Mouse (Mus musculus) stomach, embryonic 16.5 days (tissue): Measurements from ENCODE around the gene Slc31a1. TPM values are rescaled to one million over a fixed set of nuclear protein-coding genes. Genes with fewer than 3 reads are reported as not detected.

Experiments used
- ATAC-seq: fragments of 200-750 bp; cut with Nextera tagmentation; 2 replicates; pipeline ENCODE4 v1.8.0; 2017; ENCODE audit warnings: moderate number of reproducible peaks, moderate TSS enrichment; ENCODE audit not compliant: insufficient read depth, low FRiP score
- H3K27ac ChIP-seq: fragments of 300-500 bp; sonication (generic); 2 replicates; pipeline ENCODE4 v1.5.1; 2014; ENCODE audit warnings: low read length
- H3K27me3 ChIP-seq: fragments of 300-500 bp; sonication (generic); 2 replicates; pipeline ENCODE4 v1.6.1; 2014; ENCODE audit warnings: low read length, control low read depth, mixed read lengths; ENCODE audit not compliant: control insufficient read depth, insufficient read depth
- H3K36me3 ChIP-seq: fragments of 300-500 bp; sonication (generic); 2 replicates; pipeline ENCODE4 v1.6.1; 2014; ENCODE audit warnings: low read length; ENCODE audit not compliant: control insufficient read depth, insufficient read depth
- H3K4me1 ChIP-seq: fragments of 300-500 bp; sonication (generic); 2 replicates; pipeline ENCODE4 v1.6.1; 2014; ENCODE audit warnings: low read length, control low read depth, mixed read lengths; ENCODE audit not compliant: control insufficient read depth, insufficient read depth
- H3K4me2 ChIP-seq: fragments of 300-500 bp; sonication (generic); 2 replicates; pipeline ENCODE4 v1.6.1; 2014; ENCODE audit warnings: low read depth, low read length, mixed read lengths
- H3K4me3 ChIP-seq: fragments of 300-500 bp; sonication (generic); replicated peaks from 2 replicates; pipeline ENCODE4 v1.5.1; 2014; ENCODE audit warnings: mild to moderate bottlenecking, low read length
- H3K9ac ChIP-seq: fragments of 300-500 bp; sonication (generic); 2 replicates; pipeline ENCODE4 v1.6.1; 2014; ENCODE audit warnings: low read length
- H3K9me3 ChIP-seq: fragments of 300-500 bp; sonication (generic); replicated peaks from 2 replicates; pipeline ENCODE4 v1.6.1; 2016; ENCODE audit warnings: low read length, control low read depth; ENCODE audit not compliant: control insufficient read depth
- WGBS: fragments of 180-500 bp; shearing (Covaris S2); extraction: QIAGEN DNeasy Blood & Tissue Kit; methylation state at CpG from one replicate; pipeline ENCODE4 v1.1.7; 2014; 5-methylcytosine and 5-hydroxymethylcytosine counted together
- polyA plus RNA-seq: library from polyadenylated mRNA; unstranded; fragments of >200 nt; fragmentation: Nextera tagmentation; extraction: Ambion mirVana; gene quantifications from 2 replicates; pipeline ENCODE4 v1.2.1, GENCODE M21; 2015

The Slc31a1 gene
- polyA plus RNA-seq, 1 experiment from 2014 or later = 62.9 TPM

GRCm38 (mm10) chr4:62430678-62431077 lies 70.2 kb downstream of the Slc31a1 start:
- Histone ChIP-seq H3K9me3 (no peaks in the 10 kb centered on the region), H3K4me1 (no peaks in the 10 kb centered on the region), H3K4me2 (no peak overlapping the region), H3K27ac (no peak overlapping the region), H3K27me3 (no peaks in the 10 kb centered on the region), H3K9ac (no peak overlapping the region), H3K4me3 (no peak overlapping the region), H3K36me3 (no peaks in the 10 kb centered on the region)
- no peak for ATAC-seq

- H3K36me3 ChIP-seq = no peaks in the 10 kb centered on the region
- no peaks in the 10 kb centered on the region for H3K4me1 ChIP-seq
- H3K27me3 ChIP-seq = no peaks in the 10 kb centered on the region
- 73% methylated on average over 4 of the region's 4 CpGs for WGBS
- no peak for ATAC-seq
- no peak overlapping the region for H3K4me3 ChIP-seq
- H3K27ac ChIP-seq = no peak overlapping the region
- no peaks in the 10 kb centered on the region for H3K9me3 ChIP-seq
- H3K4me2 ChIP-seq = no peak overlapping the region
- H3K9ac ChIP-seq = no peak overlapping the region
Observed at GRCm38 (mm10) chr4:62431522-62431921, 71.0 kb downstream of the Slc31a1 start.

- no peak for ATAC-seq
- WGBS = 65% methylated on average over 7 of the region's 7 CpGs
Observed at GRCm38 (mm10) chr4:62433939-62434870, 73.7 kb downstream of the Slc31a1 start.

GRCm38 (mm10) chr4:62435081-62435480 lies 74.6 kb downstream of the Slc31a1 start, which contains the start of gene Rnf183:
Gene Rnf183, minus strand, starts transcription at chr4:62435252.
- H3K27me3 ChIP-seq = no peaks in the 10 kb centered on the region
- no peaks in the 10 kb centered on the region for H3K9me3 ChIP-seq
- H3K4me3 ChIP-seq = no peak within 1 kb of the TSS
- no peak within 1 kb of the TSS for H3K27ac ChIP-seq
- no peaks in the 10 kb centered on the region for H3K4me1 ChIP-seq
- H3K4me2 ChIP-seq = no peak within 1 kb of the TSS
- no peak for ATAC-seq
- WGBS = 80% methylated on average over 6 of the region's 6 CpGs
- no peak within 1 kb of the TSS for H3K9ac ChIP-seq
- no peaks in the 10 kb centered on the region for H3K36me3 ChIP-seq

More at GRCm38 (mm10) chr4:62433939-62434870, 73.7 kb downstream of the Slc31a1 start:
- H3K36me3 ChIP-seq = no peaks in the 10 kb centered on the region
- H3K4me2 ChIP-seq = no peak overlapping the region
- H3K4me1 ChIP-seq = no peaks in the 10 kb centered on the region
- no peak overlapping the region for H3K27ac ChIP-seq
- no peaks in the 10 kb centered on the region for H3K27me3 ChIP-seq
- H3K9me3 ChIP-seq = no peaks in the 10 kb centered on the region
- no peak overlapping the region for H3K4me3 ChIP-seq
- no peak overlapping the region for H3K9ac ChIP-seq

- no peak overlapping the region for H3K27ac ChIP-seq
- no peaks in the 10 kb centered on the region for H3K9me3 ChIP-seq
- H3K4me2 ChIP-seq = no peak overlapping the region
- no peak overlapping the region for H3K9ac ChIP-seq
- no peaks in the 10 kb centered on the region for H3K4me1 ChIP-seq
- no peak for ATAC-seq
- no peaks in the 10 kb centered on the region for H3K36me3 ChIP-seq
- H3K4me3 ChIP-seq = no peak overlapping the region
- 90% methylated on average over 3 of the region's 3 CpGs for WGBS
- H3K27me3 ChIP-seq = no peaks in the 10 kb centered on the region
Observed at GRCm38 (mm10) chr4:62437256-62437778, 76.8 kb downstream of the Slc31a1 start.

GRCm38 (mm10) chr4:62437871-62438270 lies 77.3 kb downstream of the Slc31a1 start:
- H3K4me2 ChIP-seq = no peak overlapping the region
- H3K9ac ChIP-seq = no peak overlapping the region
- no peaks in the 10 kb centered on the region for H3K36me3 ChIP-seq
- H3K4me1 ChIP-seq = no peaks in the 10 kb centered on the region
- H3K9me3 ChIP-seq = no peaks in the 10 kb centered on the region
- no peaks in the 10 kb centered on the region for H3K27me3 ChIP-seq
- ATAC-seq = no peak
- H3K27ac ChIP-seq = no peak overlapping the region
- 68% methylated on average over 7 of the region's 7 CpGs for WGBS
- no peak overlapping the region for H3K4me3 ChIP-seq

- H3K9ac ChIP-seq = no peak overlapping the region
- 60% methylated on average over 4 of the region's 4 CpGs for WGBS
- H3K36me3 ChIP-seq = no peaks in the 10 kb centered on the region
- no peaks in the 10 kb centered on the region for H3K27me3 ChIP-seq
- H3K9me3 ChIP-seq = no peaks in the 10 kb centered on the region
- H3K27ac ChIP-seq = no peak overlapping the region
- H3K4me3 ChIP-seq = no peak overlapping the region
- no peak for ATAC-seq
- H3K4me1 ChIP-seq = no peaks in the 10 kb centered on the region
- H3K4me2 ChIP-seq = no peak overlapping the region
Observed at GRCm38 (mm10) chr4:62439793-62440192, 79.3 kb downstream of the Slc31a1 start.

- H3K27ac ChIP-seq = no peak overlapping the region
- H3K9ac ChIP-seq = no peak overlapping the region
- no peaks in the 10 kb centered on the region for H3K4me1 ChIP-seq
- no peaks in the 10 kb centered on the region for H3K36me3 ChIP-seq
- no peaks in the 10 kb centered on the region for H3K9me3 ChIP-seq
- no peak overlapping the region for H3K4me2 ChIP-seq
- no peak overlapping the region for H3K4me3 ChIP-seq
- H3K27me3 ChIP-seq = no peaks in the 10 kb centered on the region
- ATAC-seq = no peak
- 72% methylated on average over 4 of the region's 4 CpGs for WGBS
Observed at GRCm38 (mm10) chr4:62440544-62440943, 80.0 kb downstream of the Slc31a1 start.

GRCm38 (mm10) chr4:62440986-62441385 lies 80.5 kb downstream of the Slc31a1 start:
- Histone ChIP-seq H3K27me3 (no peaks in the 10 kb centered on the region), H3K4me2 (no peak overlapping the region), H3K27ac (no peak overlapping the region), H3K4me3 (no peak overlapping the region), H3K36me3 (no peaks in the 10 kb centered on the region), H3K4me1 (no peaks in the 10 kb centered on the region), H3K9me3 (no peaks in the 10 kb centered on the region), H3K9ac (no peak overlapping the region)
- WGBS = 50% methylated on average over 4 of the region's 4 CpGs
- no peak for ATAC-seq
